Mouse (Mus musculus): ENCODE measurements around the gene Fbxw28.
"Not testable (repeated sequence)": the region's sequence is repeated elsewhere in the genome, so short reads cannot be mapped to it uniquely, and the experiment has no call there.

Fbxw28 gene

DNA sequence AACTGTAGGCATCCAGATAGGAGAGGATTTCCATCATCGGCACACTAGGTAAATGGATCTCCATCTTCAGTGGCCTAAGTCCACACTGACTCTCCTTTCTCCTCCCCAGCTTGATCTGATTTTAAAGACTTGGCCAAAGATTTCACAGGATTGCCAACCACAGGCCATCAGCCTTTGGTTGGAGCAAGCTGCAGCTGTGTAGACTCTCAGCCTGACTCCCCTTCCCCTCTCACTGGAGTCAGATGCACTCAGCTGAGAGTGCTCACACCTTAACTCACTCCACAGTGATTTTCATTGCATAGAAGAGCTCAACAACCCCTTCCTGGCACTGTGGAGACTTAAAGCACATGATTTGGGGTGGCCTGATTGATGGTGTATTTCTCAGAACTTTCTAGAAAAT, at the start of gene Fbxw28:
Gene Fbxw28, minus strand, starts transcription at position 101 of the 400 bp plus-strand sequence.
- DNase-seq (ENCODE audit: low read depth, low spot score): not testable (repeated sequence)

DNA sequence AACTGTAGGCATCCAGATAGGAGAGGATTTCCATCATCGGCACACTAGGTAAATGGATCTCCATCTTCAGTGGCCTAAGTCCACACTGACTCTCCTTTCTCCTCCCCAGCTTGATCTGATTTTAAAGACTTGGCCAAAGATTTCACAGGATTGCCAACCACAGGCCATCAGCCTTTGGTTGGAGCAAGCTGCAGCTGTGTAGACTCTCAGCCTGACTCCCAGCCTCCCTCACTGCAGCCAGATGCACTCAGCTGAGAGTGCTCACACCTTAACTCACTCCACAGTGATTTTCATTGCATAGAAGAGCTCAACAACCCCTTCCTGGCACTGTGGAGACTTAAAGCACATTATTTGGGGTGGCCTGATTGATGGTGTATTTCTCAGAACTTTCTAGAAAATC, 51.9 kb downstream of the Fbxw28 start, which contains the start of gene Fbxw14:
Gene Fbxw14, minus strand, starts transcription at position 101 of the 400 bp plus-strand sequence.
- DNase-seq (ENCODE audit: low read depth, low spot score): not testable (repeated sequence)
